Mouse (Mus musculus) kidney, embryonic 14.5 days (tissue): ENCODE data around the gene Gm21983. TPM values are rescaled to one million over a fixed set of nuclear protein-coding genes. Genes with fewer than 3 reads are reported as not detected.
A peak's percentile ranks its signal among the peaks of the same experiment; 100 is the strongest.

ENCODE experiments used
- ATAC-seq: fragments of 200-750 bp; cut with Nextera tagmentation; 2 replicates; pipeline ENCODE4 v1.8.0; 2017; ENCODE audit warnings: moderate number of reproducible peaks, mild to moderate bottlenecking, moderate TSS enrichment, moderate library complexity; ENCODE audit not compliant: low FRiP score, low TSS enrichment
- H3K27ac ChIP-seq: fragments of 300-500 bp; sonication (generic); 2 replicates; pipeline ENCODE4 v1.5.1; 2014; ENCODE audit warnings: low read depth, mild to moderate bottlenecking, low read length, moderate library complexity, mixed read lengths
- H3K27me3 ChIP-seq: fragments of 300-500 bp; sonication (generic); 2 replicates; pipeline ENCODE4 v1.6.1; 2014; ENCODE audit warnings: mild to moderate bottlenecking, low read length; ENCODE audit not compliant: control insufficient read depth, insufficient read depth
- H3K36me3 ChIP-seq: fragments of 300-500 bp; sonication (generic); 2 replicates; pipeline ENCODE4 v1.6.1; 2014; ENCODE audit warnings: low read length, mixed read lengths; ENCODE audit not compliant: control insufficient read depth, insufficient read depth
- H3K4me1 ChIP-seq: fragments of 300-500 bp; sonication (generic); 2 replicates; pipeline ENCODE4 v1.6.1; 2014; ENCODE audit warnings: low read length, mixed read lengths; ENCODE audit not compliant: control insufficient read depth, insufficient read depth
- H3K4me2 ChIP-seq: fragments of 300-500 bp; sonication (generic); replicated peaks from 2 replicates; pipeline ENCODE4 v1.6.1; 2014; ENCODE audit warnings: low read depth, mild to moderate bottlenecking, low read length
- H3K4me3 ChIP-seq: fragments of 300-500 bp; sonication (generic); 2 replicates; pipeline ENCODE4 v1.5.1; 2014; ENCODE audit warnings: mild to moderate bottlenecking, low read length
- H3K9ac ChIP-seq: fragments of 300-500 bp; sonication (generic); 2 replicates; pipeline ENCODE4 v1.6.1; 2014; ENCODE audit warnings: low read depth, mild to moderate bottlenecking, low read length, moderate library complexity
- H3K9me3 ChIP-seq: fragments of 300-500 bp; sonication (generic); 2 replicates; pipeline ENCODE4 v1.6.1; 2016; ENCODE audit warnings: low read length; ENCODE audit not compliant: control insufficient read depth
- WGBS: fragments of 180-500 bp; shearing (Covaris S2); extraction: QIAGEN DNeasy Blood & Tissue Kit; methylation state at CpG from one replicate; pipeline ENCODE4 v1.1.7; 2014; 5-methylcytosine and 5-hydroxymethylcytosine counted together
- polyA plus RNA-seq: library from polyadenylated mRNA; unstranded; fragments of >200 nt; fragmentation: Nextera tagmentation; extraction: Ambion mirVana; gene quantifications from 2 replicates; pipeline ENCODE4 v1.2.1, GENCODE M21; 2014

Gm21983 gene
- polyA plus RNA-seq, 1 experiment from 2014 or later, result not detected

- peak overlapping the region; percentile 71 for H3K4me3 ChIP-seq
- H3K4me2 ChIP-seq, result peak overlapping the region; percentile 59
- H3K4me1 ChIP-seq, result 0 out of 2 replicates have a peak, but pooled peaks cover 8% of the 10 kb centered on the region
- H3K9ac ChIP-seq, result no peak overlapping the region
- H3K36me3 ChIP-seq, result peaks cover 10% of the 10 kb centered on the region
- H3K27ac ChIP-seq, result peak overlapping the region; percentile 77; the same call in 1 of the 2 replicates
- no peak for ATAC-seq
- 47% methylated on average over 16 of the region's 16 CpGs for WGBS
- no peaks in the 10 kb centered on the region for H3K9me3 ChIP-seq
- H3K27me3 ChIP-seq, result no peaks in the 10 kb centered on the region
Observed at GRCm38 (mm10) chr7:27179217-27179918, 1.5 kb downstream of the Gm21983 start.

- Histone ChIP-seq H3K27ac (peak within 1 kb of the TSS; percentile 90), H3K27me3 (no peaks in the 10 kb centered on the region), H3K9me3 (no peaks in the 10 kb centered on the region), H3K4me3 (peak within 1 kb of the TSS; percentile 71), H3K36me3 (peaks cover 11% of the 10 kb centered on the region), H3K4me1 (0 out of 2 replicates have a peak, but pooled peaks cover 8% of the 10 kb centered on the region), H3K9ac (peak within 1 kb of the TSS; percentile 63), H3K4me2 (peak within 1 kb of the TSS; percentile 59)
- under 1% methylated on average over 53 of the region's 53 CpGs for whole genome bisulfite sequencing
- ATAC-seq, result peak; percentile 98
Observed at GRCm38 (mm10) chr7:27178324-27179216, 2.3 kb downstream of the Gm21983 start, which contains the start of gene Rab4b. Rab4b (minus strand) TSS chr7:27178896.

- Histone ChIP-seq H3K9me3 (no peaks in the 10 kb centered on the region), H3K27ac (peak overlapping the region; percentile 90), H3K9ac (peak overlapping the region; percentile 63; the same call in 1 of the 2 replicates), H3K4me1 (0 out of 2 replicates have a peak, but pooled peaks cover 8% of the 10 kb centered on the region), H3K36me3 (peaks cover 7% of the 10 kb centered on the region), H3K27me3 (no peaks in the 10 kb centered on the region), H3K4me2 (peak overlapping the region; percentile 47), H3K4me3 (peak overlapping the region; percentile 71)
- no peak for ATAC-seq
- 16% methylated on average over 4 of the region's 4 CpGs for WGBS
Observed at GRCm38 (mm10) chr7:27177942-27178323, 3.0 kb downstream of the Gm21983 start.

GRCm38 (mm10) chr7:27174896-27175295 lies 6.0 kb downstream of the Gm21983 start:
- Histone ChIP-seq H3K27me3 (no peaks in the 10 kb centered on the region), H3K4me3 (no peak overlapping the region), H3K36me3 (peaks cover 23% of the 10 kb centered on the region), H3K4me1 (0 out of 2 replicates have a peak, but pooled peaks cover 8% of the 10 kb centered on the region), H3K27ac (no peak overlapping the region), H3K9me3 (no peaks in the 10 kb centered on the region), H3K9ac (no peak overlapping the region), H3K4me2 (no peak overlapping the region)
- no peak for ATAC-seq
- WGBS, result 89% methylated on average over 7 of the region's 7 CpGs

- WGBS, result 87% methylated on average over 15 of the region's 15 CpGs
- Histone ChIP-seq H3K36me3 (peaks cover 24% of the 10 kb centered on the region), H3K4me2 (no peak overlapping the region), H3K27ac (no peak overlapping the region), H3K27me3 (no peaks in the 10 kb centered on the region), H3K4me1 (0 out of 2 replicates have a peak, but pooled peaks cover 7% of the 10 kb centered on the region), H3K9ac (no peak overlapping the region), H3K9me3 (no peaks in the 10 kb centered on the region), H3K4me3 (no peak overlapping the region)
- ATAC-seq, result no peak
Observed at GRCm38 (mm10) chr7:27174496-27174895, 6.4 kb downstream of the Gm21983 start.

GRCm38 (mm10) chr7:27170981-27171380 lies 9.9 kb downstream of the Gm21983 start:
- no peak for ATAC-seq
- no peaks in the 10 kb centered on the region for H3K4me1 ChIP-seq
- no peak overlapping the region for H3K4me3 ChIP-seq
- H3K9ac ChIP-seq, result no peak overlapping the region
- H3K27ac ChIP-seq, result no peak overlapping the region
- WGBS, result 78% methylated on average over 3 of the region's 3 CpGs
- H3K27me3 ChIP-seq, result no peaks in the 10 kb centered on the region
- peaks cover 24% of the 10 kb centered on the region for H3K36me3 ChIP-seq
- no peak overlapping the region for H3K4me2 ChIP-seq
- no peaks in the 10 kb centered on the region for H3K9me3 ChIP-seq

GRCm38 (mm10) chr7:27168371-27168770 lies 12.5 kb downstream of the Gm21983 start:
- Histone ChIP-seq H3K4me1 (peaks cover 23% of the 10 kb centered on the region), H3K36me3 (peaks cover 34% of the 10 kb centered on the region), H3K4me3 (no peak overlapping the region), H3K27me3 (no peaks in the 10 kb centered on the region), H3K9ac (no peak overlapping the region), H3K27ac (no peak overlapping the region), H3K9me3 (no peaks in the 10 kb centered on the region), H3K4me2 (no peak overlapping the region)
- no peak for ATAC-seq
- WGBS, result 81% methylated on average over 5 of the region's 5 CpGs

GRCm38 (mm10) chr7:27167475-27168094 lies 13.3 kb downstream of the Gm21983 start:
- no peak for ATAC-seq

More at GRCm38 (mm10) chr7:27167475-27168094, 13.3 kb downstream of the Gm21983 start:
- Histone ChIP-seq H3K4me1 (peaks cover 29% of the 10 kb centered on the region), H3K9me3 (no peaks in the 10 kb centered on the region), H3K36me3 (peaks cover 36% of the 10 kb centered on the region), H3K27me3 (no peaks in the 10 kb centered on the region), H3K27ac (peak overlapping the region; percentile 97), H3K4me3 (peak overlapping the region; percentile 73), H3K4me2 (peak overlapping the region; percentile 51), H3K9ac (peak overlapping the region; percentile 87)
- WGBS, result 73% methylated on average over 11 of the region's 11 CpGs
